Mouse (Mus musculus) ES-E14 (cell line): Measurements from ENCODE around the gene Fkbpl. TPM values are rescaled to one million over a fixed set of nuclear protein-coding genes. Genes with fewer than 3 reads are reported as not detected.

ENCODE experiments used
- DNase-seq: peaks from one replicate; pipeline ENCODE4 v3.0.0-alpha.2; 2013; ENCODE audit warnings: low read depth, low spot score
- H3K27ac ChIP-seq: 2 replicates; pipeline ENCODE4 v1.5.1; 2012; ENCODE audit warnings: low read depth, mild to moderate bottlenecking, low read length, moderate library complexity, mixed read lengths; ENCODE audit not compliant: poor library complexity, insufficient read depth, severe bottlenecking
- H3K36me3 ChIP-seq: 2 replicates; pipeline ENCODE4 v1.6.1; 2012; ENCODE audit warnings: mild to moderate bottlenecking, low read length, moderate library complexity, mixed read lengths; ENCODE audit not compliant: control insufficient read depth, poor library complexity, insufficient read depth, severe bottlenecking
- H3K4me1 ChIP-seq, 2 experiments: fragments of 150-350 bp in 1 of 2; sonication (generic) in 1 of 2; 2 replicates each; pipeline ENCODE4 v1.6.1; 2012; ENCODE audit warnings: low read length in 2 of 2, mild to moderate bottlenecking in 1 of 2, mixed read lengths in 1 of 2; ENCODE audit not compliant: control insufficient read depth in 2 of 2, insufficient read depth in 2 of 2, poor library complexity in 1 of 2
- H3K4me3 ChIP-seq, 2 experiments: fragments of 150-350 bp in 1 of 2; sonication (generic) in 1 of 2; 2 replicates each; pipeline ENCODE4 v1.5.1; 2012; ENCODE audit warnings: low read length in 2 of 2, low read depth in 1 of 2, mild to moderate bottlenecking in 1 of 2, mixed read lengths in 1 of 2; ENCODE audit not compliant: insufficient read depth in 1 of 2, poor library complexity in 1 of 2, severe bottlenecking in 1 of 2
- H3K9ac ChIP-seq: 2 replicates; pipeline ENCODE4 v1.6.1; 2012; ENCODE audit warnings: low read depth, mild to moderate bottlenecking, low read length, mixed read lengths; ENCODE audit not compliant: poor library complexity, insufficient read depth, severe bottlenecking
- H3K9me3 ChIP-seq: fragments of 150-350 bp; sonication (generic); 2 replicates; pipeline ENCODE4 v1.6.1; 2012; ENCODE audit warnings: low read depth, mild to moderate bottlenecking, low read length; ENCODE audit not compliant: control insufficient read depth, insufficient read depth
- CHD2 ChIP-seq: IDR thresholded peaks from 2 replicates; pipeline ENCODE4 v1.6.1; 2014; ENCODE audit warnings: mild to moderate bottlenecking, low read depth, low read length, inconsistent platforms
- HCFC1 ChIP-seq: IDR thresholded peaks from 2 replicates; pipeline ENCODE4 v1.6.1; 2012; ENCODE audit warnings: low read length, inconsistent platforms, borderline replicate concordance; ENCODE audit not compliant: insufficient read depth
- MAFK ChIP-seq: IDR thresholded peaks from 2 replicates; pipeline ENCODE4 v1.6.1; 2014; ENCODE audit warnings: mild to moderate bottlenecking, low read depth, low read length, inconsistent platforms; ENCODE audit not compliant: insufficient read depth
- ZC3H11A ChIP-seq: IDR thresholded peaks from 2 replicates; pipeline ENCODE4 v1.6.1; 2012; ENCODE audit warnings: low read depth, mild to moderate bottlenecking, inconsistent platforms, low read length, borderline replicate concordance
- ZNF384 ChIP-seq: IDR thresholded peaks from 2 replicates; pipeline ENCODE4 v1.6.1; 2012; ENCODE audit warnings: low read depth, low read length, inconsistent platforms
- in situ Hi-C, 2 experiments: fragments of 600-800 bp; cut with MboI; formaldehyde crosslinking; loops; one replicate each; pipeline ENCODE4 v1.15.1; 2025; ENCODE audit warnings: low sequenced_read_pairs in 2 of 2, inconsistent platforms in 1 of 2; ENCODE audit not compliant: unreplicated experiment in 2 of 2
- total RNA-seq: library from RNA; depleted of rRNA; stranded (reverse); fragments of 300-350 nt; gene quantifications from 2 replicates; pipeline ENCODE4 v1.2.3, GENCODE M21; 2012

Gene Fkbpl
- total RNA-seq, 1 experiment: 7.5 TPM

GRCm38 (mm10) chr17:34662468-34662867 lies 17.9 kb downstream of the Fkbpl start:
- TF ChIP-seq MAFK (no peak), HCFC1 (no peak), CHD2 (no peak), ZC3H11A (no peak), ZNF384 (no peak)
- Histone ChIP-seq H3K9me3 (no peaks in the 10 kb centered on the region), H3K4me1 (peaks cover 0 to 9% of the 10 kb centered on the region in 2 experiments; a peak in 1 of 4 replicates), H3K27ac (no peak overlapping the region), H3K4me3 (no peak overlapping the region), H3K9ac (no peak overlapping the region), H3K36me3 (no peaks in the 10 kb centered on the region)
- in situ Hi-C loops: no loop called here
- DNase-seq: no peak

DNA sequence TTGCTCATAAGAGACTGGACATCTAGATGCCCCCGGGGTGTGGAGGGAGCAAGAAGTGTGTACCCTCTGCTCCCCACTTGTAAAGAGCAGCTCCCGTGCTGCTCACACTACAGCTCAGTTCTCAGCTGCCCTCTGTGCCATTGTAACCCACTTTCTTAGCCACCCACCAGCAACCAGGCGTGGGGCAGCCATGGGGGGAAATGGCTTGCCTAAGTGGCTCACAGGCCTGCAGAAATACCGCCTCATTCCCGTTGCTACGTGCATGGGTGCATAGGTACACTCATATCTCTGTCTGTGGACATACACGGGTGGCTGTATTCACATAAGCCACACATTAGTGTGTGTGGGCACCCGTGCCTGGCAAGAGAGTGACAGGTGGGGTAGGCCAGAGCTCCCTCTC lies 18.4 kb downstream of the Fkbpl start:
- H3K27ac ChIP-seq: no peak overlapping the region
- DNase-seq: no peak
- TF ChIP-seq CHD2 (no peak), ZNF384 (no peak), HCFC1 (no peak), ZC3H11A (no peak), MAFK (no peak)

DNA sequence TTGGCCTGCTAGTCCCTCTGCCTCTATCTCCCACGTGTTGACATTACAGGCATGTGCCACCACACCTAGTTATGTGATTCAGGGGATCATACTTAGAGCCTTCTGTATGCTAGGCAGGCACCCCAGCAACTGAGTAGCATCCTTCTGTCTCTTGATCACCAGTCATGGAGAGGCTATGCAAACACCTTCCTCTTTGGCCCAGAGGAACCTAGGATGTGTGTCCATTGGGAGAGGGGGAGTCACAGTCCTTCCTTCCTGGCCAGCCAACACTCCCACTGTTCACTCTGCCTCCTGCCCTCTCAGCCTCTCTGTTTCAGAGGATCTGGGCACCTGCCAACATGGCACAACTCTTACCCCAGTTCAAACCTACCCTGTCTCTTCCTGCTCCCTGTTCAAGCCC lies 19.0 kb downstream of the Fkbpl start:
- no peak for DNase-seq
- Histone ChIP-seq H3K27ac (no peak overlapping the region), H3K4me3 (no peak overlapping the region), H3K9me3 (no peaks in the 10 kb centered on the region), H3K36me3 (no peaks in the 10 kb centered on the region), H3K4me1 (peaks cover 0 to 9% of the 10 kb centered on the region in 2 experiments; a peak in 1 of 4 replicates), H3K9ac (no peak overlapping the region)
- in situ Hi-C loops: no loop called here
- TF ChIP-seq CHD2 (no peak), ZNF384 (no peak), ZC3H11A (no peak), MAFK (no peak), HCFC1 (no peak)

More for the DNA sequence above, 18.4 kb downstream of the Fkbpl start:
- in situ Hi-C loops: no loop called here
- H3K4me1 ChIP-seq: peaks cover 0 to 9% of the 10 kb centered on the region in 2 experiments; a peak in 1 of 4 replicates
- no peak overlapping the region for H3K9ac ChIP-seq
- H3K36me3 ChIP-seq: no peaks in the 10 kb centered on the region
- no peak overlapping the region for H3K4me3 ChIP-seq
- H3K9me3 ChIP-seq: no peaks in the 10 kb centered on the region

DNA sequence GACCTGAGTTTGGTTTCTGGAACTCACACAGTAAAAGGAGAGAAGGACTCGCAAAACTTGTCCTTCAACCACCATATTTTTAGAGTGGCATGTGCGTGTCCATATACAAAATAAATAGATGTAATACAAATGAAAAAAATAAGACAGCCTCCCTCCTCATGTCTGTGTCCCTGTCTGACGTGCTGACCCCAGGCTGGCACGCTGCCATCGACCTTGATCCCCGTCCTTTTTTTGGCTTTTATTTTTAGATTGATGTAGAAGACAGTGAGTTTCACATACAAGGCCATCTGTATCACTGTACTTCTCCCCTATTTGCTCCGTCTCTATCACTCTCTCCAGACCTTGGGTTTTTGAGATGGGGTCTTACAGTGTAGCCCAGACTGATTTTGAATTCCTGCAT lies 19.9 kb downstream of the Fkbpl start:
- TF ChIP-seq ZNF384 (no peak), HCFC1 (no peak), CHD2 (no peak)
- Histone ChIP-seq H3K9ac (no peak overlapping the region), H3K27ac (no peak overlapping the region), H3K4me1 (peaks cover 0 to 9% of the 10 kb centered on the region in 2 experiments; a peak in 1 of 4 replicates), H3K4me3 (no peak overlapping the region), H3K36me3 (no peaks in the 10 kb centered on the region), H3K9me3 (no peaks in the 10 kb centered on the region)
- in situ Hi-C loops: no loop called here
- DNase-seq: no peak

DNA sequence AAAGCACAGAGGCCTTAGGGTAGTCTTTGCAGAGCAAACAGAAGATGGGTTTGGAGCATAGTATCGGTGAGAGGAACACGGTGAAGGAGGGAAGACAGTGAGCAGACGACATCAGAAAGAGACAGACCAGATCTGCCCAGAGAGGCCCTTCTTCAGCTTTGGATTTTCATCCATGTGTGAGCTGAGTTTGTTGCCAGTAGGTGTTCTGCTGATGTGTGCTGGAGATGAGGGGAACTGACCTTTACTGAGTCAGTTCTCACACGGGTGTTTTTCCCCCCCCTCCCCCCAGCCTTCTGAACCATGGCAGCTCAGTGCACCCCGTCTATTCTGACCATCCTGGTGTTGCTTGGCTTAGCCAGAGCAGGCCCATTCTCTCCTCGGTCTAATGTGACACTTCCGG lies 25.7 kb downstream of the Fkbpl start, which contains the start of gene Tnxb:
Gene Tnxb (plus strand): TSS at position 301 of the 400 bp plus-strand sequence.
- in situ Hi-C loops: no loop called here
- TF ChIP-seq MAFK (no peak), ZC3H11A (no peak), ZNF384 (no peak), CHD2 (no peak), HCFC1 (no peak)

More for the DNA sequence above, 25.7 kb downstream of the Fkbpl start, which contains the start of gene Tnxb:
- Histone ChIP-seq H3K9me3 (no peaks in the 10 kb centered on the region), H3K36me3 (no peaks in the 10 kb centered on the region), H3K27ac (no peak within 1 kb of the TSS), H3K4me3 (peak within 1 kb of the TSS; percentile 9 to 42; a peak in 2 of 4 replicates), H3K4me1 (peaks cover 0 to 9% of the 10 kb centered on the region in 2 experiments; a peak in 1 of 4 replicates), H3K9ac (no peak within 1 kb of the TSS)
- no peak for DNase-seq
